Mouse (Mus musculus): ENCODE data around the gene Inpp5f.
"Not testable (repeated sequence)": the region's sequence is repeated elsewhere in the genome, so short reads cannot be mapped to it uniquely, and the experiment has no call there.

Gene Inpp5f

DNA sequence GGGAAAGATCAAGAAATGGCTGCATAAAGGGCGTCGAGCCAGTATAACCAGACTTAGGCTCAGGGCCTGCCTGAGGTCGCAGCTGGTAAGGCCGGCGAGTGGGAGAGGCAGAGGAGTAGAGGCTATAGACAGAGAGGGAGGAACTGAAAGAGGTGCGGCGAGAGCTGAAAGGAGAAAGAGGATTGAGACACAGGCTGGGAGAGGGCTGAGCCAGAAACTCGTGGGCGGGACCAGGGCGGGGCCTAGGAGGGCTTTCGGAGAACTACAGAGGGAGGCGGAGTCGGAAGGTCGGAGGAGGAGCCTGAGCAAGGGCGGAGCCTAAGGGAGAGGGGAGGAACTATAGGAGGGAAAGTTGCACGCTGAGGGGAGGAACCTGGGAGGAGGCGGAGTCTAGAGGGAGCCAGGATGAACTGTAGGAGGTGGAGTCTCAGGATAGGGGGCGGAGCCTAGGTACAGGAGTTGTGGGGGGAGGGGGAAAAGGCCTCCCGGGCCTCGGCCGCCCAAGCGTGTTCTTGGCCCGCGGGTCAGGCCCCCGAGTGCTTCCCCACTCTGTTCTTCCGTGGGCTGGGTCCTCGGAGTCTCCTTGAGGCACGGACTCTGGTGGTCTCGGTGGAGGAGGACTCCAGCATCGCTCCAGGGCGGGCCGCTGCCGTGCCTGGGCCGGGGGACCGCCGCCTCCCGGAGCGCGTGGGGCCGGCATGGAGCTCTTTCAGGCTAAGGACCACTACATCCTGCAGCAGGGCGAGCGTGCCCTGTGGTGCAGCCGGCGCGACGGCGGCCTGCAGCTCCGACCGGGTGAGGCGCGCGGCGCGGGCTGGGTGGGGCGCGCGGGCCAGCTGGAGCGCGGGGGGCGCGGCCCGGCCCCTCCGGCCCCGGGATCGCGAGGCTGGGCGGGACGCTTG, at the start of gene Inpp5f:
TSS of gene Inpp5f (plus strand) at position 432 of the 902 bp plus-strand sequence.
- DNase-seq (ENCODE audit: low read depth, low spot score): peak; percentile 97

DNA sequence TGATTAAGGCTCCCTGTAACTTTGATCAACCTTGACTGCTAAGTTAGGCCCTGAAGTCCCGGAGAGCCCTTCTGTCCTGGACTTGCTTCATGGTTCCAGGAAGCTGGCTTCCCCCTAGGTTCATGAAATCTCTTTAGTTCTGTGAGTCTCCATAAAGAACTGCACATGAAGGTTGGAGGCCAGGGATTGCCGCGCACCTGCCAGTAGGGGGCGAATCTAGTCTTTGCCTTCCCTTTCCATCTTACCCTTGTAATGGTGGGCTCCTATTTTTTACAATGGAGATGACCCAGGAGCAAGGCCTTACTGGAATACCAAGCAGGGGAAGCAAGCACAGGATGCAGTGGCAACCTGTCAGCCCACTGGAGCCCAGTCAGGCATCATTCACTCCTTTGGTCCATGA, 47.8 kb upstream of the Inpp5f start:
- no peak for DNase-seq (ENCODE audit: low read depth, low spot score)

DNA sequence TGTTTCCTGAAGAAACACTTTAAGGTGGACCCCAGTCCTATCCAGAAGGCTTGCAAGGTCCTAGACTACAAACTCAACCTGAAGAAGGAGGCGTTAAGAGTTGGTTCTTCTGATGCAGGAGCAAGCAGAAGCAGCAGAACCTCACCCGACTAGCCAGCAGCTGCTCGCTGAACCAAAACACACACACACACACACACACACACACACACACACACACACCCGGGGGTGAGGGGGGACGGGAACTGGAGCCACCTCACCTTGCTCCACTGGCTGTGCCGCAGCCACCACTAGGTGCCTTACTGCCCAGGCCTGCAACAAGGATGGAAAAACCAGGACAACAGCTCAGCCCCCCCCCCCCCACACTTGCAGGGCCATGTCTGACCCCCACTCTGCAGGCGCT, 44.8 kb upstream of the Inpp5f start:
- no peak for DNase-seq (ENCODE audit: low read depth, low spot score)

DNA sequence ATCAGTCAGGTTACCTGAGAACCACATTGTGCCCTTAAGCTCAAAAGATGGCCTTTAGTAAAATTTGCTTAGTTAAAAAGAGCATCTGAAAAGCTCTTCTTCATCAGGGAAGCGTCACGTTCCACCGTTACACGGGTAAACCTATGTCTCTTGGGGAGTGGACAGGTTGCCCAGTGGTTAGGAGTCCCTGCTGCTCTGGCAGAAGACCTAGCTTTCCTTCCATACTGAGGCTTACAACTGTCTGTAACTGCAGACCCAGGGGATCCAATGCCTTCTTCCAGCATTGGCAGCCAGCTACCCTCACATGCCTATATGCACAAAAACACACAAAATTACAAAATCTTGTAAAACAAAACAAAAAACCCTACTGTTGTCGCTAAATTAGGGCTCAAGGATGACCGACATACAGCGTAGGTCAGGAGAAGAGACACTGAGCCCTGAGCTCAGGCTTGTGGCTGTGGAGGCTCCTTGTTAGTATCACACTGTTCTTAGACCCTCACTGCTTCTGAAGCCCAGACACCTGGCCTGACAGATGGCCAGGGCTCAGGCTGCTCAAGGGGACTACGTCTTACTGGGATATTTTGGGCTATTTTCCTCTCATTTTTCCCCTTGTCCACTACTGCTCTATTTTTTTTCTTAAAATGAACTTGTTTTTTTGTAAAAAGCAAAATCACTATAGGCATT, 43.4 kb upstream of the Inpp5f start:
- no peak for DNase-seq (ENCODE audit: low read depth, low spot score)

DNA sequence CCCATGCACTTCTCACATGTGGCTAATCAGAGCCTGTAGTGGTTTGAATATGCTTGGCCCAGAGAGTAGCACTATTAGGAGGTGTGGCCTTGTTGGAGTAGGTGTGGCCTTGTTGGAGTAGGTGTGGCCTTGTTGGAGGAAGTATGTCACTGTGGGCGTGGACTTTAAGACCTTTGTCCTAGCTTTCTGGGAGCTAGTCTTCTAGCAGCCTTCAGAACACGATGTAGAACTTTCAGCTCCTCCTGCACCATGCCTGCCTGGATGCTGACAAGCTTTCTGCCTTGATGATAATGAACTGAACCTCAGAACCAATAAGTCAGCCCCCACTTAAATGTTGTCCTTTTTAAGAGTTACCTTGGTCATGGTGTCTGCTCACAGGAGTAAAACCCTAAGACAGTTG, 41.7 kb upstream of the Inpp5f start:
- DNase-seq (ENCODE audit: low read depth, low spot score): not testable (repeated sequence)

DNA sequence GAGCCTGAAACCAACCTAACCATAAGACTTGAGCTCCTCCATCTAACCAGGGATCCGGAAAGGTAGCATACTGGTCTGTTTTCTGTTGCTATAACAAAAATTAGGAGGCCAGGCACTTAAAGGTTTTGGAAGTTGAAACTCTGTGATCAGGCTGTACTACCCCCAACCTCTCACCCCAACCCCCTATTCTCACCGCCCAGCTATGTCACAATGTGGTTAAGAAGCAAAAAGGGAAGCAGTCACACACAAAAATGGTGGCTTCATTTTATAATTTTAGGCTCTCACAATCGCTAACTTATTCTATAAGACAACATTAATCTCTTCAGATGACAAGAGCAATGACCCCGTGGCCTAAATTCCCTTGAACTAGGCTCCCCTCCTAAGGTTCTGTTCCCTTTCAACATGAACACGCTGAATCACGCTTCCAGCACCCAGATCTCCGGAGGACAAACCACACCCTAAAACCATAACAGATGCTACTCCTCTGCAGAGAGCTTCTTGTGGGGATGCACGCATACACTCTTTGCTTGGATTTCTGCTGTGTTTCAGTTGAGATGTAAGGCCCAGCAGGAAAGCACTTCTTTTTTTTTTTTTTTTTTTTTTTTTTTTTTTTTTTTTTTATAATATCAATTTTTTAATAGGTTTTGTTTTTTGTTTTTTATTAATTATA, 41.0 kb upstream of the Inpp5f start:
- peak; percentile 34 for DNase-seq (ENCODE audit: low read depth, low spot score)

DNA sequence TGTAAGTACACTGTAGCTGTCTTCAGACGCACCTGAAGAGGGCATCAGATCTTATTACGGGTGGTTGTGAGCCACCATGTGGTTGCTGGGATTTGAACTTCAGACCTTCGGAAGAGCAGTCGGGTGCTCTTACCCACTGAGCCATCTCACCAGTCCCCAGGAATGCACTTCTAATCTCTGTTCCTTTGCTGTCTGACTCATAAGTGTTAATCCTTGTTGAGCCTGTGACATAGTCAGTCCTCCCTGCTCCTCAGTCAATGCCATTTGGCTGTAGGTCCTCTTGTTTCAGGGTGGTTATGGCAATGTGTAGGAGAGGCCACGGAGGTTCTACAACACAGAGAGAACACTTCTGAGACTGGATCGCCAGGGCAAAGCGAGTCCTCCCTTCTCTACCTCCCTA, 40.5 kb upstream of the Inpp5f start:
- not testable (repeated sequence) for DNase-seq (ENCODE audit: low read depth, low spot score)

DNA sequence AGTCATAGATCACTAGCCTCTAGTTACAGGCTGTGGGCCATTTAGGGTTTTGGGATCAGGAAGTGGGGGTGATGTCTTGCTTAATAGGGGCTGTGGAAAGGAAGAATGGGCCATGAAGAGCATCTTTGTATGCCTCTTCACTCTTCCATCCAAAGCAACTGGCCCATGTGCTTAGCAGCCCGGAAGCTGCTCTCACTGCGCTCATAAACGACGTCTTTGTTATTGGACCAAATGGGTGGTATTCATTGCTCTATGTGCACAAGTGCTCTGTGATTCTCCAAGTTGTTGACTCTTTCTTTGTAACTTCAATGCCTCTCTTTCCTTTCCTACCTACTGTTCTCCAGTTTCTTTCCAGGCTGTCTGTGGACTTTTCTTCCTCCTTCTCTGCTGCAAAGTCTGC, 39.1 kb upstream of the Inpp5f start:
- DNase-seq (ENCODE audit: low read depth, low spot score): no peak

DNA sequence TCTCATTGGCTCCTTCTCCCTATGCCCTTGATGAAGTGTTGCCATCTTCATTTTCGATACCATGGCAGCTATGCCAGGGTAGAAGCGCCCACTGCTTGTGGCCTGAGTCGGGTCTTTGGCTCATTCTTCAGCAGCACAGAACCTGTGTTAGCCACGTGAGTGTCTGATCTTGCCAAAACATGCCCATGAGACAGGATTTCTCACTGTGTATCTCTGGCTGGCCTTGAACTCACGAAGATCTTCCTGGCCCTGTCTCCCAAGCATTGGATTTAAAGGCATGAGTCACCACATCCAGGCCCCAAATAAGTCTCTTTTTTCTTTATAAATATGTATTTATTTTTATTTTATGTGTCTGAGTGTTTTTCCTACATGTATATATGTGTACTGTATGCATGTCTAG, 35.9 kb upstream of the Inpp5f start:
- no peak for DNase-seq (ENCODE audit: low read depth, low spot score)

DNA sequence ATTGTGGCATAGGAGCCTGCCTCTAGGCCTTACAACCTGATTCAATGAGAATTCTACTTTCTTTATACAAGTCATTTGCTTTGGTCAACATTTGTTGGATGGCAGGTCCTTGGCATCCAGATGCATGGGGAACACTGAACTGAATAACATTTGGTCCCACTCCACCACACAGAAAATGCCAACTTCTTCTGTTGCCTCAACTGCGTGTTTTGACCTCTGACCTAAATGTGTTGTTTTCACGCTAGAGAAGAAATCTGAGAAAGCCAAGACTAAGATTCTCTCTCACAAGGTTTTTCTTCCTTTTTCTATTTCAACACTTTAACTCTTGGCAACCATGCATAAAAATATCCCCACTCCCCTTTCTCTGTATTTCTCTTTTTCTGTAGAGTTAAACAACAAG, 35.3 kb upstream of the Inpp5f start:
- no peak for DNase-seq (ENCODE audit: low read depth, low spot score)

DNA sequence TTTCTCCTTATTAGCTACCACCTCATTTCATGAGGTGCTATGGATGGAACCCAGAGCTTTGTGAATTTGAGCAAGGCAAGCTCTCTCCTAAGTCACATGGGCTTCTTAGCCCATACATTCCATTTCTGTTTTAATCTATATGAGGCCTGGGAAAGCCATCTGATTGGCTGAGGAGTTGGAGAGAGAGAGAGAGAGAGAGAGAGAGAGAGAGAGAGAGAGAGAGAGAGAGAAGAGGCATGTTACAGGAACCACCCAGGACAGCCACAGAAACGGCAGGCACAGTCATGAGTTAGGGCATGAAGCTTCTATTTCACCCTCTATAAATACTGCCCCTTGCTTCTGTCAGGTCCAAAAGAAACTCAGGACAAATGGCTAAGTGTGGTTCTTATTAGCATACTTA, 33.5 kb upstream of the Inpp5f start:
- DNase-seq (ENCODE audit: low read depth, low spot score): no peak

DNA sequence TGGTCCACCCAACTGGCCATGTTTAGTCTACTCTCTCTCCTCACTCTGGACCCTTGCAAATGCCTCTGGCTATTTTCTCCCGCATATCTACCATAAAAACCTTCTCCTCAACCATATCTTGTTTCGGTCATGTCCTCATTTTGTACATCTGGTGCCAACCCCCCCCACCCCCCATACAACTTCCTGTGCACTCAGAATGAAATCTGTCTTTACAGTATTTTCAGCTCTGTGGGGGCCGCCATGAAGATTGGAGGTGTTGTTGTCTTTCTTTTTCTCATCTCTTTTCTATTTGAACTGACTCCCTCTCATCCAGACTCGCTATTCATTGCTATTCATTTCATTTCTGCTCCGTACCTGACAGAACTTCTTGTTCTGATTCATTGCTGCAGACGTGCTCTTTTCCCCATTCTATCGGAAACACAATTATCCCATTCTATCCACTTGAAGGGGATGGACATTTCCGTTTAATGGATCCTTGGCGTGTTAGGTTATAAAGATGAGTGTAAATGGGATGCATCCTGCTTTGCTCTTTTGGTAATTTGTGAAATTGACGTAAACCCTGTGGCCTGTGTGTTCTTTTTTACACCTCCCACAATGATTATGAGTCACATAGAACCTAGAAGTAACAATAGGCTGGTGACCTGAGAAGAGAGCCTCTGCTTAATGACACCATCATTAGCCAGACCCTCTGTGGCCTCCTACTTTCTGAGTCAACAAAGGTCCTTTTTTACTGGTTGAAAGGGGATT, 32.8 kb upstream of the Inpp5f start:
- no peak for DNase-seq (ENCODE audit: low read depth, low spot score)

DNA sequence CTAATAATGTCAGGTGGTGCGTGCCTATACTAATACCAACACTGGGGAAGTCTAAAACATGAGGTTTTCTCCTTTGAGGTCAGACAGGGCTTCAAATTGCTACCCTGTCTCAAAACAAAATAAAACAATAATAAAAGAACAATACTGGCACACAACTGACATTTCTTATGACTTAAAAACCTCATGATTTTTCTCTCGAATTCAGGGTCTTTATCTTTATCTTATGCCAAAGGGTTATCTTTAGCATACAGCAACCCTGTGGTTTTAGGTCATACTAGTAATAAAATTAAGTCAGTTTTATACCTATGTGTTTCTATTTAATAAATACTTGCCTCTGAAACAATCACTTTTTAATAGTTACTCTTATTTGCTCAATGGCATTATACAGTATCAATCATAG, 31.7 kb upstream of the Inpp5f start:
- no peak for DNase-seq (ENCODE audit: low read depth, low spot score)

DNA sequence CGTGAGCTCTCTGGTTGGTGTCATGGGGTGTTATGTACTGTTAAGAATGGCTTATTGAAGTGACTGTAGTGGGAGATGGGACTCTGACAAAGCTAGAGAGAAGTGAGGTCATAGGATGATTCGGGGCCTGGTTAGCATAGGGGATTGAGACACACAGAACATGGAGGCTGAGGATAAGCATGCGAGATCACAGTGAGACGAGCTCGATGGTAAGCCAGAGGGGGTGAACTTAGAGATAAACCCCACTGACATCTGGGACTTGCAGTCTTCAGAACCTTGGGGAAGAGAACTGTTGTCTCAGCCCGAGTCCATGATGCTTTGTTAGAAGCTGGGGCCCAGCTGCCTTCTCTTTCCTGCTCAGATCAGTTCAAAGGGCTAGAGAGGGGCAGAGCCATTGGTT, 30.8 kb upstream of the Inpp5f start:
- no peak for DNase-seq (ENCODE audit: low read depth, low spot score)

DNA sequence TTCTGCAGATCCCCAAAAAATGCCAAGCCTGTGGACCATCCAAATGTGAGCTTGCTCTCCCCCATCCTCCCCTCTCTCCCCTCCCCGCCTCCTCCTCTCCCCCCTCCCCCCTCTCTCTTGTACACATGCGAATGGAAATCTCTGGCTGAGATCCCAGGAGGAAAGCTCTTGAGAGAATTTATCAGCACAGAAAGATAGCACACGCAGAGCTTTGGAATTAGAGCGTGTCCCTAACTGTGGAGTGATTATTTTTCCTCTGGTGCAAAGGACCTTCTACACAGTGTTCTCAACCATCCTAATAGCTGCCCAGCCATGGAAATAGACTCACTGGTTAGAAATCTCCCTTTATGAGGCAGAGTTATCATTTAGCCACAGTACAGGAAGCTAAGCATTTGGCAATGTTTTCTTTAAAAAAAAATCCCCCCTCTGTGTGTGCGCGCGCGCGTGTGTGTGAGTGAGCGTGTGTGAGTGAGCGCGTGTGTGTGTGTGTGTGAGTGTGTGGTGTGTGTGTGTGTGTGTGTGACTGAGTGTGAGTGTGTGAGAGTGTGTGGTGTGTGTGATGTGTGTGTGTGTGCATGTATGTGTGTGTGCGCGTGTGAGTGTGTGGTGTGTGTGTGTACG, 29.2 kb upstream of the Inpp5f start:
- no peak for DNase-seq (ENCODE audit: low read depth, low spot score)

DNA sequence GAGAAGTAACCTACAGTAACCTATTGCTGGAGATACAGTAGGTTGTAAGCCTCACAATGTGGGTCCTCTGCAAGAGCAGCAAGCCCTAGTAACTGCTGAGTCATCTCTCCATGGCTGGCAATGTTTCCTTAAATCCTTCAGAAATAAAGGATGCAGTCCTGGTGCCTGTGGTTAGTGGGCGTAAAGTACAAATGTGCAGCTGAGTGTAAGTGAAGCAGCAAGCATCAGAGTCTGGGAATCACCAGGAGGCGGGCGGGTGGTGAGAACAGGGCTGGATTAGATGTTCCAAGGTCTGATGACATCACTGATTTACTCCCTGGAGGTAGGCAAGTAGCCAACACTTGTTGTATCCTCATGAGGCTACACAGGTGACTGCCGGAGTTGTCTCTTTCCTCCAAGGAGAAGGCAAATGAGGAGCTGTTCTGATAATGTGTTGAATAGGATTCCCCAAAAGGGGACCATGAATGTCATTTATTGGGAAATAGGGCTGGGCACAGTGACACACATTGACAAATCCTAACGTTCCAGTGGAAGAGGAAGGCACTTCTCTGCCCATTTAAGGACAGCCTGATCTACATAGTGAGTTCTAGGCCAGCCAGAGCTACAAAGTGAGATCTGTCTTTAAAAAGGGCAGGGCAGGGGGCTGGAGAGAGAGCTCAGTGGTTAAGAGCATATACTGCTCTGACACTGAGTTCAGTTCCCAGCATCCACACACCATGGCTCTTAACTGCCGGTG, 27.7 kb upstream of the Inpp5f start:
- DNase-seq (ENCODE audit: low read depth, low spot score): peak; percentile 71

DNA sequence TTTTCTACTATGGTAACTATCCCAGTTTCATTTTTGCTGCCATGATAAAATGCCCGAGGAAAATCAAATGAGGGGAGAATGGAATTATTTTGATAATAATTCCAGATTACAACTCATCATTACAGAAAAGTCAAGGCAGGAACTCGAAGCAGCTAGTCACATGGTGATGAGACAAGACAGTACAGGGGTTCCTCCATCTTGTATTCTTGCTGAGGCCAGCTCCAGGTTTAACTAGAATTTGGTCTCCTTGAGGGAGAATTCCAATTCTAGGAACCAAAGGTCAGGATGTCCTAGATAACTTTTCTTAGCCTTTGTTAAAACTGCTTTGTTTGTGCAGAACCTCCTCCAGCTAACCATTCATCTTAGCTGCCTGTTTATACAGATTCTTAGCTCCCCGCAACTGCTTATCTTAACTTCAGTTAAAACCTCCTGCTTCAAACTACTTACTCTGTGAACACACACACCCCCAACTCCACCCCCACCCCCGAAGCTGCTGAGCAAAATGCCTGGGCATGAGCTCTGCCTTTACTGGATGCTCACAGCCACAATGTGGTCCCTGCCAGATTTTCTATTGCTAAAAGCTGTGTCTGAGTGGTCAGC, 23.7 kb upstream of the Inpp5f start:
- no peak for DNase-seq (ENCODE audit: low read depth, low spot score)

DNA sequence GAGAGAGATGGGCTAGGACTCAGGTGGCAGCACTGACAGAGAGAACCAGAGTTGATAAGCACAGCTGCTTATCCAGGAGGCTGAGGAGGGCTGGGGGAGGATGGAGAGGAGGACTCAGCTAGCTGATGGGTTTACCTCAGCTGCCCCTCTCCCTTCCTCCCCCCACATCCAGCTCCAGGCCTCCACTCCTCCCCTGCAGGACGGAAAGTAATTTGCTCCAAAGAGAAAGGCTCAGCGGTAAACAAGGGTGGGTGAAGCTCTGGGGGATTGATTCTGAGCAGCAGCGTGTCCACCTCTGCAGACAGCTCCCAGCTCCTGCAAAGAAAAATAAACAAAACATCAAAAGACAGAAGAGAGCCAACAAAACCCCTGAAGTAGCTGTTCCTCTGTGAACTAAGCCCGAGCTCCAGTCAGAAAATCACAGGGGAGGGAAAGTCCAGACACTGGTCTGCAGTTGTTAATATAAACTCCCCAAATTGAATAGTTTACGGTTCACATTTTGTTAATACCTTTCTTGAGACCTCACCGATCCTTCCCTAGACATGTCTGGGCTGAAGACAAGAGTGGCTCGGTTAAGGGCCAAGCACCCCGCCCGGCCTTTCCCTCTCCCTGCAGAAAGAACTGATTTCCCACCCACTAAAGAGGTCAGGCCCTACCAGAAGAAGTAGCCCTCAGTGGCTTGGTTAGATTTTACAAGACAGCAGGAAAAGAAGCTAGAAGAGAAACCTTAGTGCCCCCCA, 19.6 kb upstream of the Inpp5f start:
- no peak for DNase-seq (ENCODE audit: low read depth, low spot score)

DNA sequence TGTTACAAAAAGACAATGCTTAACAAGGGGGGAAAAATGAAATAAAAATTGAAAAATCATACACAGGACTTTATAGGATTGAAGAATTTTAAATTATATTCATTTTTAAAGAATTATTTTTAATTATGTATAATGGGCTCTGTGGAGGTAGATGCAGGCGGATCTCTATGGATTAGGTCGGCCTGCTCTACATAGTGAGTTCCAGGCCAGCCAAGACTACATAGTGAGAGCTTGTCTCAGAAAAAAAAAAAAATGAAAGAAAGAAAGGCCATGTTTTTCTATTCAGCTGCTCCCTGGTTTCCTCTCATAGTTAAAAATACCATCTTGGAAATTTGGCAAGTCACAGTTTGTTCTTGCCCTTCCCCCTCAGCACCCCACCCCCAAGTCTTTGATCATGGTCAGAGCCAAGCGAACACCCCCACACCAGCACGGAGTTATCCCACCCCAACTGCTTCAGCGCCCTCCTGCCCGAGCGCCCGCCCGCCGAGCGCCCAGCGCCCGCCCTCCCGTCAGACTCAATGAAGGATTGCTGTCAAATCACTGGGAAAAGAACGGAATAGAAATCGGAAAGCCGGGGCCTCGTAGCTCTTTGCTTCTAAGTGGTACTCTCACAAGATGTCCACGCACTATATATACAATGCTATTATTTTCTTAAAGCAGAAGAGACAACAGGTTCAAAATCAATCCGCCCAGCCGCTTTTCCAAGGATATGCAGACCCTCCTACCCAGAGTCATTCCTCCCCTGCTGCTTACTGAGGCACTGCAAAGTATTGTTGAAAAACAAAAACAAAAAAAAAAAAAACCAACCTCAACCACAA, 18.8 kb upstream of the Inpp5f start:
- no peak for DNase-seq (ENCODE audit: low read depth, low spot score)
